Mouse (Mus musculus) frontal cortex, adult 2 months (tissue): ENCODE results near the gene Kndc1. TPM values are rescaled to one million over a fixed set of nuclear protein-coding genes. Genes with fewer than 3 reads are reported as not detected.

Experiments used
- DNase-seq, 2 experiments: peaks; one replicate each; pipeline ENCODE4 v3.0.0; 2022; ENCODE audit warnings: low spot score in 1 of 2; ENCODE audit errors: extremely low spot score in 1 of 2
- polyA plus RNA-seq: library from polyadenylated mRNA; depleted of rRNA; stranded (reverse); fragments of >200 nt; gene quantifications from 2 replicates; pipeline ENCODE4 v1.2.3, GENCODE M21; 2012; rRNA removed

Gene Kndc1
- polyA plus RNA-seq, 1 experiment, result 29.7 TPM

- peak in 1 of 2 experiments; percentile 19 for DNase-seq
Observed at GRCm38 (mm10) chr7:139979011-139979719, 84.7 kb downstream of the Kndc1 start.

GRCm38 (mm10) chr7:139980778-139981177 is 86.3 kb downstream of the Kndc1 start:
- DNase-seq, result no peak

GRCm38 (mm10) chr7:139982058-139982457 is 87.6 kb downstream of the Kndc1 start:
- DNase-seq, result no peak

- DNase-seq, result no peak
Observed at GRCm38 (mm10) chr7:139984505-139984904, 90.0 kb downstream of the Kndc1 start.

- DNase-seq, result no peak
Observed at GRCm38 (mm10) chr7:139988272-139988671, 93.8 kb downstream of the Kndc1 start.

- DNase-seq, result no peak
Observed at GRCm38 (mm10) chr7:139990864-139991394, 96.4 kb downstream of the Kndc1 start.

Other genes starting within 250 kb of the Kndc1 start
- gene Cfap46, start 210.9 kb upstream of the Kndc1 start, polyA plus RNA-seq, result 2.8 and 3.3 TPM in 2 replicates
- 34.4 and 34.7 TPM in 2 replicates for gene Adgra1, start 60.5 kb upstream of the Kndc1 start, polyA plus RNA-seq
- gene Utf1, start 49.1 kb downstream of the Kndc1 start, polyA plus RNA-seq, result 0.18 TPM in 1 of 2 replicates, not detected in the other
- gene 6430531B16Rik, start 84.1 kb downstream of the Kndc1 start, polyA plus RNA-seq, result 1.0 and 1.2 TPM in 2 replicates
- gene Adam8, start 97.9 kb downstream of the Kndc1 start, polyA plus RNA-seq, result 6.4 and 7.7 TPM in 2 replicates
- gene Zfp511, start 141.7 kb downstream of the Kndc1 start, polyA plus RNA-seq, result 67.6 and 71.5 TPM in 2 replicates
- gene Tubgcp2, start 142.0 kb downstream of the Kndc1 start, polyA plus RNA-seq, result 46.1 and 51.7 TPM in 2 replicates
- gene Msx3, start 154.4 kb downstream of the Kndc1 start, polyA plus RNA-seq, result 0.17 and 0.28 TPM in 2 replicates
- gene Caly, start 187.9 kb downstream of the Kndc1 start, polyA plus RNA-seq, result 468 and 504 TPM in 2 replicates
- gene Prap1, start 198.7 kb downstream of the Kndc1 start, polyA plus RNA-seq, result 4.0 and 10.0 TPM in 2 replicates
- 87.3 and 98.1 TPM in 2 replicates for gene Fuom, start 207.7 kb downstream of the Kndc1 start, polyA plus RNA-seq
- gene Paox, start 221.1 kb downstream of the Kndc1 start, polyA plus RNA-seq, result 3.7 and 5.0 TPM in 2 replicates
- gene Echs1, start 221.8 kb downstream of the Kndc1 start, polyA plus RNA-seq, result 62.3 and 72.0 TPM in 2 replicates
- gene Mtg1, start 242.9 kb downstream of the Kndc1 start, polyA plus RNA-seq, result 41.5 and 43.0 TPM in 2 replicates